Mouse (Mus musculus) cerebellum, adult 2 months (tissue): ENCODE measurements around the gene Zfp456. TPM values are rescaled to one million over a fixed set of nuclear protein-coding genes. Genes with fewer than 3 reads are reported as not detected.

Experiments
- DNase-seq, 2 experiments: peaks; one replicate each; pipeline ENCODE4 v3.0.0; 2021
- H3K27ac ChIP-seq: fragments of 200-500 bp; 2 replicates; pipeline ENCODE4 v1.5.1; 2012; ENCODE audit warnings: low read length, control low read depth, inconsistent platforms; ENCODE audit not compliant: insufficient read depth
- H3K27me3 ChIP-seq: fragments of 200-500 bp; 2 replicates; pipeline ENCODE4 v1.6.1; 2012; ENCODE audit warnings: inconsistent platforms, mild to moderate bottlenecking, low read length, moderate library complexity; ENCODE audit not compliant: control insufficient read depth, insufficient read depth
- H3K4me1 ChIP-seq: fragments of 200-500 bp; 2 replicates; pipeline ENCODE4 v1.6.1; 2011; ENCODE audit warnings: low read length; ENCODE audit not compliant: control insufficient read depth, insufficient read depth
- H3K4me3 ChIP-seq: fragments of 200-500 bp; replicated peaks from 2 replicates; pipeline ENCODE3; 2011; ENCODE audit warnings: mild to moderate bottlenecking, low read depth, low read length, control low read depth; ENCODE audit not compliant: insufficient read depth
- CTCF ChIP-seq: fragments of 200-500 bp; IDR thresholded peaks from 2 replicates; pipeline ENCODE4 v1.5.1; 2011; ENCODE audit warnings: low read depth, mild to moderate bottlenecking, control low read depth, low read length, moderate library complexity, borderline replicate concordance; ENCODE audit not compliant: insufficient read depth
- POLR2A ChIP-seq: fragments of 200-500 bp; IDR thresholded peaks from 2 replicates; pipeline ENCODE4 v1.6.1; 2011; ENCODE audit warnings: low read length, control low read depth, borderline replicate concordance; ENCODE audit not compliant: insufficient read depth
- WGBS: fragments of 180-500 bp; shearing (Covaris S2); methylation state at CpG from one replicate; pipeline ENCODE4 v1.1.7; 2018; 5-methylcytosine and 5-hydroxymethylcytosine counted together
- polyA plus RNA-seq: library from polyadenylated mRNA; depleted of rRNA; stranded (reverse); fragments of >200 nt; gene quantifications from 2 replicates; pipeline ENCODE4 v1.2.3, GENCODE M21; 2012; rRNA removed

Zfp456 gene
- polyA plus RNA-seq, 1 experiment, result 0.77 TPM

GRCm38 (mm10) chr13:67360131-67360744, 15.4 kb downstream of the Zfp456 start, which contains the start of the genes Gm28044 and Zfp953:
Gm28044 (minus strand) TSS chr13:67360536.
Zfp953 (minus strand) TSS chr13:67360605.
- H3K27me3 ChIP-seq, result no peaks in the 10 kb centered on the region
- DNase-seq, result peak; percentile 89 to 91
- TF ChIP-seq CTCF (no peak), POLR2A (peak; percentile 44; the same call in 1 of the 2 replicates)
- H3K27ac ChIP-seq, result 0 out of 2 replicates have a peak within 1 kb of the TSS, but pooled peaks have one; percentile 4
- peak within 1 kb of the TSS; percentile 89 for H3K4me3 ChIP-seq
- WGBS, result 1% methylated on average over 15 of the region's 15 CpGs
- no peaks in the 10 kb centered on the region for H3K4me1 ChIP-seq

- no peaks in the 10 kb centered on the region for H3K27me3 ChIP-seq
- DNase-seq, result no peak
- no peak overlapping the region for H3K4me3 ChIP-seq
- no peaks in the 10 kb centered on the region for H3K4me1 ChIP-seq
- no peak for TF ChIP-seq CTCF
- TF ChIP-seq POLR2A, result no peak
- no peak overlapping the region for H3K27ac ChIP-seq
Measured at GRCm38 (mm10) chr13:67351854-67352253, 23.8 kb downstream of the Zfp456 start.

GRCm38 (mm10) chr13:67343422-67343821, 32.2 kb downstream of the Zfp456 start:
- 90% methylated on average over 2 of the region's 2 CpGs for WGBS
- H3K27ac ChIP-seq, result no peak overlapping the region
- no peak for DNase-seq
- no peak overlapping the region for H3K4me3 ChIP-seq
- no peaks in the 10 kb centered on the region for H3K27me3 ChIP-seq
- TF ChIP-seq CTCF, result no peak
- TF ChIP-seq POLR2A, result no peak
- H3K4me1 ChIP-seq, result no peaks in the 10 kb centered on the region

DNA sequence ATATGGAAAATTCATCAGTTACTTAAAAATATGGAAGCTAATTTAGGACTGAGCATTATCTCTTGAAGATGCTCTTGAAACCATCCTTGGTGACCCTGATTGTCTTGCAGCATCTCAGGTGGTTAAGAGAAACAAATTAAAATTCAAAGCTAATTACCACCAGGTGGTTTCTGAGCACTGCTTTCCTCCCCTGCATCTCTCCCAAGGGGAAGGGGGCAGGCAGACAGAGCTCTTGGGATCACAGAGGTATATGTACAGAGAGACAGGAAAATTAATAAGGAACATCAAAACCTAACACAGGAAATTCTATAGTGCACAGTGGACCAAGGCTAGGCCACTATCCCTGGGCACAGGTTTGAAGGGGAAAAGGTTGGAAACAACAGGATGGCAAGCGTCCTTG, 42.7 kb downstream of the Zfp456 start:
- no peaks in the 10 kb centered on the region for H3K27me3 ChIP-seq
- no peaks in the 10 kb centered on the region for H3K4me1 ChIP-seq
- H3K27ac ChIP-seq, result no peak overlapping the region
- TF ChIP-seq CTCF (no peak), POLR2A (no peak)
- WGBS, result 68% methylated on average over 1 of the region's 1 CpGs
- H3K4me3 ChIP-seq, result peak overlapping the region; percentile 78
- peak in 1 of 2 experiments; percentile 5 for DNase-seq

DNA sequence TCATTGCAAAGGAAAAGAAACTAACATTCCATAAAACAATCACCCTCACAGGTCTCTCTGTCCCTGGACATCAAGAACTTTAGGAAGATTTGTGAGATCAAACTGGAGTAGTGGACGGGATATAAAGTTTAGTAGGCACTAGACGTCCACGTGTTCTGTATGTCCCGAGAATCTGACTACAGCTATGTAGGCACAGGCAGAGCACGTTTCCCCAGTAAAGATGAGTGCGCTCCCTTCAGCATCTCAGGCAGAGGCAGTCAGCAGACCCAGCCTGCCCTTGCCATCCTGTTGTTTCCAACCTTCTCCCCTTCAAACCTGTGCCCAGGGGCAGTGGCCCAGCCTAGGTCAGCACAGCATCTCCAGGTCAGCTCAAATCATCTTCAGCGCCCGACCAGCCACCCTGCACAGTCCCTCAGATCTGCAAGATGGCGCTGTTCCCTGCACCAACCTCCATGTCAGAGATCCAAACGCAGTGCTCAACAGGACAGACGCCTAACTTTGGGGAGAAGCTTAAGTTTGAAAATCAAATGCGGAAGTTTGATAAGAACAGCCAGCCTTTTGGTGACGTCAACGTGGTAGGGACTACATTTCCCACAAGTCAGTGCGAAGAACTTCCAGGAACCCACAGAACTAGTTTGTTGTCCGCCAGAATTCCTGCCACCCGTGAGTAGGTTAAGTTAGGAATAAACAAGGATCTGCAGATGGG, 43.4 kb downstream of the Zfp456 start, which contains the start of gene Zfp595:
TSS of gene Zfp595 (minus strand) at position 552 of the 706 bp plus-strand sequence.
- Histone ChIP-seq H3K27ac (peak within 1 kb of the TSS; percentile 42; the same call in 1 of the 2 replicates), H3K4me3 (peak within 1 kb of the TSS; percentile 78), H3K4me1 (no peaks in the 10 kb centered on the region), H3K27me3 (no peaks in the 10 kb centered on the region)
- 7% methylated on average over 17 of the region's 17 CpGs for WGBS
- DNase-seq, result peak; percentile 82 to 85
- TF ChIP-seq CTCF (peak; percentile 58), POLR2A (0 out of 2 replicates have a peak, but pooled peaks have one; percentile 39)

Other genes with a start within 250 kb of the Zfp456 start
- gene Rsl1, start 202.6 kb downstream of the Zfp456 start, polyA plus RNA-seq, result 3.0 and 3.1 TPM in 2 replicates
- 0.84 and 1.1 TPM in 2 replicates for gene Zfp455, start 181.3 kb downstream of the Zfp456 start, polyA plus RNA-seq
- gene Zfp458, start 97.3 kb downstream of the Zfp456 start, polyA plus RNA-seq, result 4.0 TPM in 2 replicates
- 2.9 and 3.4 TPM in 2 replicates for gene Zfp457, start 69.3 kb downstream of the Zfp456 start, polyA plus RNA-seq
- 2.3 and 2.4 TPM in 2 replicates for gene Zfp595, start 43.2 kb downstream of the Zfp456 start, polyA plus RNA-seq
- gene Gm28044, start 15.3 kb downstream of the Zfp456 start, polyA plus RNA-seq, result 0.43 TPM in 1 of 2 replicates, not detected in the other
- 0.44 and 0.59 TPM in 2 replicates for gene Zfp953, start 15.2 kb downstream of the Zfp456 start, polyA plus RNA-seq
- not detected in 2 replicates for gene Gm28041, start 77 bp downstream of the Zfp456 start, polyA plus RNA-seq
- gene Zfp429, start 24.0 kb upstream of the Zfp456 start, polyA plus RNA-seq, result 2.9 and 3.2 TPM in 2 replicates
- gene Zfp459, start 45.6 kb upstream of the Zfp456 start, polyA plus RNA-seq, result 0.97 and 1.0 TPM in 2 replicates
- gene Zfp874a, start 75.8 kb upstream of the Zfp456 start, polyA plus RNA-seq, result 7.4 and 8.4 TPM in 2 replicates
- 10.0 and 12.6 TPM in 2 replicates for gene Zfp874b, start 108.4 kb upstream of the Zfp456 start, polyA plus RNA-seq
- gene Zfp58, start 124.7 kb upstream of the Zfp456 start, polyA plus RNA-seq, result 7.1 and 7.7 TPM in 2 replicates
- not detected in 2 replicates for gene Gm26965, start 150.3 kb upstream of the Zfp456 start, polyA plus RNA-seq
- 27.9 and 29.0 TPM in 2 replicates for gene Zfp87, start 150.4 kb upstream of the Zfp456 start, polyA plus RNA-seq
- 6.8 and 7.0 TPM in 2 replicates for gene Zfp748, start 178.0 kb upstream of the Zfp456 start, polyA plus RNA-seq
- gene Zfp729b, start 233.9 kb upstream of the Zfp456 start, polyA plus RNA-seq, result 3.8 TPM in 2 replicates